Mouse (Mus musculus) cortical plate, adult 2 months (tissue): ENCODE results near the gene Rere.

ENCODE experiments used
- CTCF ChIP-seq: fragments of 200-500 bp; IDR thresholded peaks from 2 replicates; pipeline ENCODE4 v1.5.1; 2011; ENCODE audit warnings: mild to moderate bottlenecking, control low read depth, low read length; ENCODE audit not compliant: insufficient read depth; ENCODE audit errors: extremely low read depth
- POLR2A ChIP-seq: fragments of 200-500 bp; IDR thresholded peaks from 2 replicates; pipeline ENCODE4 v1.6.1; 2011; ENCODE audit warnings: mild to moderate bottlenecking, low read length, control low read depth; ENCODE audit not compliant: insufficient read depth; ENCODE audit errors: extremely low read depth

- TF ChIP-seq CTCF (no peak), POLR2A (no peak)
Measured at GRCm38 (mm10) chr4:150353376-150353900, 72.0 kb downstream of the Rere start.
